Mouse (Mus musculus): ENCODE measurements around the gene Anxa10. TPM values are rescaled to one million over a fixed set of nuclear protein-coding genes. Genes with fewer than 3 reads are reported as not detected.

Anxa10 gene
- not detected for total RNA-seq (2023)

GRCm38 (mm10) chr8:62123098-62123497 is at the start of gene Anxa10:
TSS of gene Anxa10 (minus strand) at chr8:62123150.

Other genes starting within 250 kb of the Anxa10 start
- gene Palld, start 220.5 kb downstream of the Anxa10 start, total RNA-seq (2023): 1 to 10 TPM; 7.2 to 7.7 TPM
- 10 to 100 TPM; 12.5 to 13.7 TPM for gene Ddx60, start 195.1 kb downstream of the Anxa10 start, total RNA-seq (2023)